Mouse (Mus musculus) retina, postnatal 7 days (tissue): Measurements from ENCODE around the gene Kif27.

Experiments used
- DNase-seq: peaks from one replicate; pipeline ENCODE4 v3.0.0-alpha.2; 2012; ENCODE audit warnings: low read depth, low spot score

The Kif27 gene

DNA sequence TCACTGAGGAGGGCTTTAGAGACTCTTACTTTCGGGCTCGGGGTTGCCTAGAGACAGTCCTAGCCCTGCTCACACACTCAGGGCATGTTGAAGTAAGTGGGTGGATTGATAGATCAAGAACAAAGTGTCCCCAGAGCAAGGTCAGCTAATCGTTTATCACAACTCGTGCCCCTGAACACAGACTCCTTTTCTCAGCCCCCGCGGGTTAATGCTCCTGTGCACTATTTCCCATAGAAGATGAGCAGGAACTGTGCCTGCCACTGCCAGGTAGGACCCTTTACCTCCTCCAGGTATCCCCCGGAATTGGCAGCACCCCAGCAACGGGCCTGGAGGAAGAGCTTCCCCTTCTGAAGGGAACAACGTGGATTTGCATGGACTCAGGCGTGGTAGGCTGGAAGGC is 82.7 kb downstream of the Kif27 start:
- DNase-seq, result no peak

DNA sequence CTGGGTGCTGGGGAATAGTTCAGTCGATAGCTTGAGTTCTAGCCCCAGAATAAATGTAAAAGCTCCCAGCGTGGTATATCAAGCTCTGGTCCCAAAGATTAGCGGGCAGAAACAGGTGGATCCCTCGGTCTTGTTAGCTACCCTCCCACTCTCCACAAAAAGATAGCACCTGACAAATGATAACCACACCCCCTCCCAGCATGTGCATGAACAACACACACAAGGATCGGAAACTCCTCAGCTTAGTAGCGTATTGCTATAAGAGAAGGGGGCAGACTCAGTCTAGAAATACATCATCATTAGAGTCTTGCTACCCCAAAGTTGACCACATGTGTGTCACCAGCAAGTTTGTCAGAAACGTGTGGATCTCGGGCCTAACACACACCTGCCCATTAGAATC is 83.3 kb downstream of the Kif27 start, which contains the start of gene Gkap1:
Gene Gkap1 (minus strand): TSS at position 101 of the 400 bp plus-strand sequence.
- no peak for DNase-seq

DNA sequence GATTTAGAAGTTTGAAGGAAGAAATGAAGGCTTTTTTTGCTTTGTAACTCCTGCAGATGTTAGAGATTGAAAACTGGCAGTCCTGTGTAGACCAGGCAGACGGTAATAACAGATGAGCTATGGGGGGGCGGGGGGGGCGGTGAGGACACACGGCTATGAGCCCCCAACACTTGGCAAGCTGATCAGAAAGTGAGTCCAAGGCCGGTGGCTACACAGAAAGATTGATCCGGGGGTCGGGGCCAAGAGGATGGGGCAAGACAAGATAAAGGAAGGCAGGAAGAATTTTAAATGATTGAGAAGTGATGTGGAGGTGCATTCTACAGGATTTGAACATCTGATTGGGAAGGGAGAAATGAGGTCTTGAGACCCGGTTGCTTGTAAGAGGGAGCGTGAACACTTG is 83.8 kb downstream of the Kif27 start:
- DNase-seq, result no peak

DNA sequence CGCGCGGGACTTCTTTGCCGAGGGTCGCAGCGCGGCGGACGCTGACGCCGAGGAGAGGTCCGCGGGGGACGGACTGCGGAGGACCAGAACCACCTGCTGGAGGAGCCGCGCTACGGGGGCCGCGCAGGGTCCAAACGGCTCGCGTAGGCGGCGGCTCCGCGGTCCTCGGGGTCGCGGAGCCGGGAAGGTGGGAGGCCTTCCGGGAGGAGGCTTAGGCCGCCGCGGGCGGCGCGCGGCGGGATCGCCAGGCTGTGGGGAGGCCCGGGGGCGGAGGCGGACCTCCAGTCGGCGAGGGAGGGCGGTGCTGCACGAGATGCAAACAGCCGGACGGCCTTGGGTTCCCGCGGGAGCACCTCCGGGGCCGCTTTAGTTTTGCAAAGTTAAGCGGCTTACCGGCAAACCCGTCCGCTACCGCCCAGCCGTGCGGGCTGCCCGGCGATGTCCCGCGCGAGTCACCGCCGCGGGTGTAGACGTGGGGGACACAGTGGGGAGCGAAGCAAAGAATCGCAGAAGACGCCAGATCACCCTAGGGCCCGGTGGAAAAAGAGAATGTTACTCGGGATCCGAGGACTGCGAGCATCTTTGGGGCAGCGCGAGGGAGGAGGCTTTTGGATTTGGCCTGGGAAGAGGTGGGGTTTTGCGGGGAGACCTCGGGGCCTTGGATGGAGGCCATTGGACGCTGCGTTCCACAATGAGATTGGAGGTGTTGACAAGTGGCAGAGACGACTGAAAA is 84.5 kb downstream of the Kif27 start:
- peak; percentile 79 for DNase-seq

GRCm38 (mm10) chr13:58273411-58274258 is 85.3 kb downstream of the Kif27 start:
- peak; percentile 9 for DNase-seq

- DNase-seq, result no peak
Observed at GRCm38 (mm10) chr13:58266864-58267263, 92.1 kb downstream of the Kif27 start.

- no peak for DNase-seq
Observed at GRCm38 (mm10) chr13:58263546-58263945, 95.4 kb downstream of the Kif27 start.

- DNase-seq, result no peak
Observed at GRCm38 (mm10) chr13:58261674-58262073, 97.2 kb downstream of the Kif27 start.

GRCm38 (mm10) chr13:58253268-58253667 is 105.7 kb downstream of the Kif27 start:
- DNase-seq, result no peak

GRCm38 (mm10) chr13:58248957-58249356 is 110.0 kb downstream of the Kif27 start:
- no peak for DNase-seq
